Mouse (Mus musculus): ENCODE data around the gene Rpl41. TPM values are rescaled to one million over a fixed set of nuclear protein-coding genes. Genes with fewer than 3 reads are reported as not detected.
A peak's percentile ranks its signal among the peaks of the same experiment; 100 is the strongest.

Rpl41 gene
- polyA plus RNA-seq, 1 experiment from 2014 or later: 4,536 TPM

GRCm38 (mm10) chr10:128520591-128520990 lies 28.5 kb downstream of the Rpl41 start:
- Histone ChIP-seq H3K9me3 (replicated peaks; ENCODE audit: low read length) (no peaks in the 10 kb centered on the region), H3K4me3 (replicated peaks; ENCODE audit: low read depth, low read length) (no peak overlapping the region)
- 88% methylated on average over 16 of the region's 16 CpGs for WGBS

GRCm38 (mm10) chr10:128518833-128519232 lies 30.3 kb downstream of the Rpl41 start:
- no peak overlapping the region for H3K4me2 ChIP-seq (ENCODE audit: low read length)
- 0 out of 2 replicates have a peak, but pooled peaks have one; percentile 65 for ATAC-seq (replicated peaks; ENCODE audit: low FRiP score, low read depth)
- H3K27ac ChIP-seq: no peak overlapping the region
- H3K27me3 ChIP-seq (ENCODE audit: insufficient read depth, low read length): no peaks in the 10 kb centered on the region
- H3K9me3 ChIP-seq (replicated peaks; ENCODE audit: low read length): no peaks in the 10 kb centered on the region
- no peak overlapping the region for H3K9ac ChIP-seq (ENCODE audit: low read depth, low read length)
- peaks cover 24% of the 10 kb centered on the region for H3K36me3 ChIP-seq (ENCODE audit: insufficient read depth, low read length)
- DNase-seq (ENCODE audit: low spot score): peak; percentile 46
- no peaks in the 10 kb centered on the region for H3K4me1 ChIP-seq (replicated peaks; ENCODE audit: insufficient read depth, low read length)
- WGBS: 72% methylated on average over 7 of the region's 7 CpGs
- peak; percentile 62 for TF ChIP-seq CTCF (IDR thresholded peaks at IDR 0.05; ENCODE audit: low read depth)
- H3K4me3 ChIP-seq (replicated peaks; ENCODE audit: low read depth, low read length): no peak overlapping the region

More at GRCm38 (mm10) chr10:128520591-128520990, 28.5 kb downstream of the Rpl41 start:
- no peak for ATAC-seq (replicated peaks; ENCODE audit: low FRiP score, low read depth)
- no peak for DNase-seq (ENCODE audit: low spot score)
- Histone ChIP-seq H3K9ac (ENCODE audit: low read depth, low read length) (no peak overlapping the region), H3K36me3 (ENCODE audit: insufficient read depth, low read length) (peaks cover 22% of the 10 kb centered on the region), H3K4me1 (replicated peaks; ENCODE audit: insufficient read depth, low read length) (0 out of 2 replicates have a peak, but pooled peaks cover 8% of the 10 kb centered on the region), H3K27ac (no peak overlapping the region), H3K4me2 (ENCODE audit: low read length) (no peak overlapping the region), H3K27me3 (ENCODE audit: insufficient read depth, low read length) (no peaks in the 10 kb centered on the region)
- TF ChIP-seq CTCF (IDR thresholded peaks at IDR 0.05; ENCODE audit: low read depth): no peak

- WGBS: 39% methylated on average over 6 of the region's 6 CpGs
- peaks cover 26% of the 10 kb centered on the region for H3K36me3 ChIP-seq (ENCODE audit: insufficient read depth, low read length)
These were observed 32.4 kb downstream of the Rpl41 start for GRCm38 (mm10) chr10:128516677-128517076.

GRCm38 (mm10) chr10:128516029-128516428 lies 33.1 kb downstream of the Rpl41 start:
- no peak for DNase-seq (ENCODE audit: low spot score)
- Histone ChIP-seq H3K36me3 (ENCODE audit: insufficient read depth, low read length) (peaks cover 29% of the 10 kb centered on the region), H3K9ac (ENCODE audit: low read depth, low read length) (no peak overlapping the region), H3K27me3 (ENCODE audit: insufficient read depth, low read length) (no peaks in the 10 kb centered on the region), H3K4me2 (ENCODE audit: low read length) (peak overlapping the region; percentile 21; the same call in 1 of the 2 replicates), H3K4me3 (replicated peaks; ENCODE audit: low read depth, low read length) (no peak overlapping the region), H3K9me3 (replicated peaks; ENCODE audit: low read length) (no peaks in the 10 kb centered on the region), H3K27ac (no peak overlapping the region), H3K4me1 (replicated peaks; ENCODE audit: insufficient read depth, low read length) (no peaks in the 10 kb centered on the region)
- ATAC-seq (replicated peaks; ENCODE audit: low FRiP score, low read depth): no peak
- whole genome bisulfite sequencing: 40% methylated on average over 20 of the region's 20 CpGs
- TF ChIP-seq CTCF (IDR thresholded peaks at IDR 0.05; ENCODE audit: low read depth): no peak

More at GRCm38 (mm10) chr10:128516677-128517076, 32.4 kb downstream of the Rpl41 start:
- no peak for TF ChIP-seq CTCF (IDR thresholded peaks at IDR 0.05; ENCODE audit: low read depth)
- Histone ChIP-seq H3K9me3 (replicated peaks; ENCODE audit: low read length) (no peaks in the 10 kb centered on the region), H3K4me3 (replicated peaks; ENCODE audit: low read depth, low read length) (no peak overlapping the region), H3K4me1 (replicated peaks; ENCODE audit: insufficient read depth, low read length) (no peaks in the 10 kb centered on the region), H3K27me3 (ENCODE audit: insufficient read depth, low read length) (no peaks in the 10 kb centered on the region), H3K4me2 (ENCODE audit: low read length) (no peak overlapping the region), H3K9ac (ENCODE audit: low read depth, low read length) (no peak overlapping the region), H3K27ac (no peak overlapping the region)
- peak; percentile 41 for DNase-seq (ENCODE audit: low spot score)
- ATAC-seq (replicated peaks; ENCODE audit: low FRiP score, low read depth): no peak

- 90% methylated on average over 4 of the region's 4 CpGs for WGBS
- no peak overlapping the region for H3K4me2 ChIP-seq (ENCODE audit: low read length)
- peaks cover 20% of the 10 kb centered on the region for H3K36me3 ChIP-seq (ENCODE audit: insufficient read depth, low read length)
- H3K4me1 ChIP-seq (replicated peaks; ENCODE audit: insufficient read depth, low read length): no peaks in the 10 kb centered on the region
- H3K9me3 ChIP-seq (replicated peaks; ENCODE audit: low read length): no peaks in the 10 kb centered on the region
- no peak overlapping the region for H3K9ac ChIP-seq (ENCODE audit: low read depth, low read length)
- no peak for TF ChIP-seq CTCF (IDR thresholded peaks at IDR 0.05; ENCODE audit: low read depth)
- no peaks in the 10 kb centered on the region for H3K27me3 ChIP-seq (ENCODE audit: insufficient read depth, low read length)
- no peak overlapping the region for H3K27ac ChIP-seq
- no peak for DNase-seq (ENCODE audit: low spot score)
- ATAC-seq (replicated peaks; ENCODE audit: low FRiP score, low read depth): no peak
- H3K4me3 ChIP-seq (replicated peaks; ENCODE audit: low read depth, low read length): no peak overlapping the region
These were observed 34.1 kb downstream of the Rpl41 start for GRCm38 (mm10) chr10:128515044-128515443.

GRCm38 (mm10) chr10:128511761-128512160 lies 37.3 kb downstream of the Rpl41 start:
- Histone ChIP-seq H3K27ac (no peak overlapping the region), H3K27me3 (ENCODE audit: insufficient read depth, low read length) (no peaks in the 10 kb centered on the region), H3K4me3 (replicated peaks; ENCODE audit: low read depth, low read length) (no peak overlapping the region), H3K4me2 (ENCODE audit: low read length) (no peak overlapping the region), H3K4me1 (replicated peaks; ENCODE audit: insufficient read depth, low read length) (no peaks in the 10 kb centered on the region), H3K9ac (ENCODE audit: low read depth, low read length) (no peak overlapping the region), H3K9me3 (replicated peaks; ENCODE audit: low read length) (no peaks in the 10 kb centered on the region), H3K36me3 (ENCODE audit: insufficient read depth, low read length) (peaks cover 13% of the 10 kb centered on the region)
- WGBS: 78% methylated on average over 12 of the region's 12 CpGs
- ATAC-seq (replicated peaks; ENCODE audit: low FRiP score, low read depth) (no peak), DNase-seq (ENCODE audit: low spot score) (no peak)
- TF ChIP-seq CTCF (IDR thresholded peaks at IDR 0.05; ENCODE audit: low read depth): no peak

- H3K36me3 ChIP-seq (ENCODE audit: insufficient read depth, low read length): peaks cover 13% of the 10 kb centered on the region
- no peaks in the 10 kb centered on the region for H3K27me3 ChIP-seq (ENCODE audit: insufficient read depth, low read length)
- WGBS: 82% methylated on average over 9 of the region's 9 CpGs
These were observed 37.9 kb downstream of the Rpl41 start for GRCm38 (mm10) chr10:128511189-128511588.

More at GRCm38 (mm10) chr10:128511189-128511588, 37.9 kb downstream of the Rpl41 start:
- Histone ChIP-seq H3K9me3 (replicated peaks; ENCODE audit: low read length) (no peaks in the 10 kb centered on the region), H3K4me1 (replicated peaks; ENCODE audit: insufficient read depth, low read length) (no peaks in the 10 kb centered on the region), H3K4me2 (ENCODE audit: low read length) (no peak overlapping the region), H3K4me3 (replicated peaks; ENCODE audit: low read depth, low read length) (no peak overlapping the region), H3K9ac (ENCODE audit: low read depth, low read length) (no peak overlapping the region), H3K27ac (no peak overlapping the region)
- DNase-seq (ENCODE audit: low spot score): no peak
- no peak for TF ChIP-seq CTCF (IDR thresholded peaks at IDR 0.05; ENCODE audit: low read depth)
- no peak for ATAC-seq (replicated peaks; ENCODE audit: low FRiP score, low read depth)
